Mouse (Mus musculus) layer of hippocampus, adult 8-10 months (tissue): ENCODE data around the gene Syna. TPM values are rescaled to one million over a fixed set of nuclear protein-coding genes. Genes with fewer than 3 reads are reported as not detected.
A peak's percentile ranks its signal among the peaks of the same experiment; 100 is the strongest.

Experiments used
- DNase-seq, 2 experiments: peaks; one replicate each; pipeline ENCODE4 v3.0.0; 2022; ENCODE audit warnings: low spot score in 2 of 2
- total RNA-seq, 4 experiments: library from RNA; stranded (reverse); gene quantifications; 2 replicates each; pipeline ENCODE4 v1.2.4; 2022

Syna gene
- total RNA-seq, 4 experiments from 2014 or later, result 3.3 to 4.4 (median 3.7) TPM

DNA sequence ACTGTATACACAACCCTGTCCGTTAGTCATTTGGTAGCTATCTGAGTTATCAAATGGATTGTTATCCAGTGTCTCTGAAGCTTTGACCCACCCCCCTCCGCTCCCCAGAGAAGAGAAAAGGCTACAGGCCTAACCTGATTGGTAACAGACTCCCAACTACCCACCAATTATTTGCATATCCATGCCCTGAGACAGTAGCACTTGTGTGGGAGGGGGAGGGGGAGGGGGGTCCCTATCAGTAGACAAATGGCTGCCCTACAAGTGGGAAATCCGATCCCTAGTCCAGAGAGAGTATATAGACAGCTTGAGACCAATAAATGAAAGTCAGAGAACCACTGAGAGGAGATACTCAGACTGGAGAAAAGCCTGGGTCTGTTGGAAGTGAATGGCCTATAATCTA lies 8.1 kb upstream of the Syna start:
- DNase-seq, result no peak

DNA sequence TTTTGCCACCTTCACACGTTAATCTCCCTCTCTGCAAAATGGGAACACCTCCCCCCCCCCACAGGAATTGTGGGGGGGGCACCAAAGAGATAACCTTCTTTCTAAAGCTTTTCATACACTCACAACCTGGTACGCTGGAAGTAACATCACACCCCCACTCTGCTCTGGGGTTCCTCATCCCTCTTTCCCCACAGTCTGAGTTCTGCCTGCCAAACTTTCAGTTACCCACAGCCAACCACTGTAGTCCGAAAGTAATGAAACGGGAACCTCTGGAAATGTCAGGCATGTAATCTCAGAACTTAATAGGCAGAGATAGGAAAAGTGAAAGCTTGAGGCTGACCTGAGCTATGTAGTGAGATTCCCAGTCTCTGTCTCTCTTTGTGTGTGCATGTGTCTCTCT lies 7.5 kb upstream of the Syna start:
- DNase-seq, result no peak

DNA sequence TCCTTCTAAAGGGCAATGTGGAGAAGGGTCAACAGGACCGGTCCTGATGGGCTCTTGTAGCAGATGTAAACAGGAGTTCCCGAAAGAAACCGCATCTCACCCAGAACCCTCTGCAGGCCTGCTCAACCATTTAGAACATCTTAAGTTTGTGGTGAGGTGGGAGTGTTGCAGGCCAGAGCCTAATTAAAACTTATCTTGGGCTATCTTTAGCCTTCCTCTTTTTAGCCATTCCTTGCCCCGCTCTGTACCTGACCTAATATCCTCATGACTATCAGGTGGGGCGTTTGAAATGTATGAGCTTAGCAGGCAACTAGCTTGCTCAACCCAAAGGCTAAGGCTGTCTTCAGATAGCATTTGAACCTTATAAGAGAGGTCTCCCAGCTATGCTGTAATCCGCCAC lies 5.7 kb upstream of the Syna start:
- DNase-seq, result no peak

DNA sequence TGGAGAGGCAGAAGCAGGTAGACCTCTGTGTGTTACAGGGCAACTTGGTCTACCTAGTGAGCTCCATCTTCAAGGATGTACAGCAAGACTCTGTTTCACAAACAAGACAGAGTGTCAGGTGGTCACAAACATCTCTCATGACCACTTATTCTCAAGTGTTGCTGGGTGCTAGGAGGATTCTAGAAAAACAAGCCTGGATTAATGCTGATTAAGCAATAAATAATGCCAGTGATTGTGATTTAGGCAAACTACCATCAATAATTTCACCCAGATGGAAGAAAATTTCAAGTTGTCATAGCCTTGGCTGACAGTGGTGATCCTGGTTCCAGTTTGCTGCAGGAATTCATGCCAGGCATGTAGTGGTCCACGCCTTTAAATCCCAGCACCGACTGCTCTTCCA lies 4.3 kb upstream of the Syna start:
- DNase-seq, result no peak

DNA sequence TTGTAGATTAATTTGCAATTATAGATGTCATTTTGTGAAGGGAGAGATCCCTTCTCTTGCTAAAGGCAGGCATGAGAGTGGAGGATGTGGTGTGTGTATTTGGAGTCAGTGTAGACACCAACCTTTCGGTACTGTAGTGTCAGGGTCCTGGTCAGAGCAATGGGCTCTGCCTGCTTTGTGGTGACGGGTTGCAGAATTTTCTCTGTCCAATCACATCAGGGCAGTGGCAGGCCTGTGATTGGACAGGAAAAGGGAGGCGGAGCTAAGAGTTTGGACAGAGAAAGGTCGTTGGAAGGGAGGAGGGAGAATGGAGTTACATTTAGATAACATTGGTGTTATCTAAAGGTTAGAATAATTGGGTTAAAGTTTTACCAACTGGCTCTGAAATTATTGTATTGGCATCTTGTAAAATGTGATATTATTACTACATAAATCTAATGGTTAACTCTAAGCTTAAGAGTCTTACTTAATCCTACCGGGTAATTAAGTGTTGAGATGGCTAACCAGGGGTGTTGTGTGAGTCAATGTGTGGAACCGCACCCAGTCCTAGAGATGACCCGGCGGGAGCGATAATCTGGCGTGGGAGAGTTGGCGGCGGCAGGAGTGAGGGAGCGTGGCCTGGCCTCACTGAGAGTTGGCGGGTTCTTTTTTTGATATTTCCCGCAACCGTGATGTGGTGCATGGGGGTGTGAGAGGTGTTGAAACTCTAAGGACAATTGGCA lies 640 bp upstream of the Syna start:
- no peak for DNase-seq

DNA sequence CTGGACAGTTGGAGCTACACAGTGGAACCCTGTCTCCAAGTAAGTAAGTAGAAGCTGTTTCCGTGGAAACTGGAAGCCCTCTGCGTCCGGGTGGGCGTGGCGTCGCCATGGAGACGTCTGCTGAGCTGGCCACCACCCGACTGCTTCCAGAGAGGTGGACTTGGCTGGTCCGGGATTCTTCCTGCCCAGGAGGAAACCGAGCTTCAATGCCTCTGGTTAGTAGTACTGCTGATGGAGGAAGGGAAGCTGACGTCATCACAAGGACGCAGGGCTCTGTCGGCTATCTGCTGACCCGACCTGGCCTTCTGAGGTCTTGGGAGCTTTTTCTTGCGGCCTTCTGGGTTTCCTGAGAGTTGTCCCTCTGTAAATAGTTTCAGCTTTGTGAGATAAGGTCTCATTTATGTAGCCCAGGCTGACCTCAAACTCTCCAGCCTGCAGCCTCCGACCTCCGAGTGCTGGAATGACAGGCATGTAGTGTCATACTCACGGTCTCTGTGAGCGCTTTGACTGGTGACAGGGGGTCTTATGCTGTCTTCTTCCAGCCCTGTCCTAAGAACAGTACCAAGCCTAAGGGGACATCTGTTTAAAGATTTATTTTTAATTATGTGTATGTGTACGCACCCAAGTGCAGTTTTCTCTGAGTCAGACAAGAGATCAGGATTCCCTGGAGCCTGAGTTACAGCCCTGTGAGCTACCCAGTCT lies 4.4 kb downstream of the Syna start:
- DNase-seq, result peak; percentile 74 to 78

DNA sequence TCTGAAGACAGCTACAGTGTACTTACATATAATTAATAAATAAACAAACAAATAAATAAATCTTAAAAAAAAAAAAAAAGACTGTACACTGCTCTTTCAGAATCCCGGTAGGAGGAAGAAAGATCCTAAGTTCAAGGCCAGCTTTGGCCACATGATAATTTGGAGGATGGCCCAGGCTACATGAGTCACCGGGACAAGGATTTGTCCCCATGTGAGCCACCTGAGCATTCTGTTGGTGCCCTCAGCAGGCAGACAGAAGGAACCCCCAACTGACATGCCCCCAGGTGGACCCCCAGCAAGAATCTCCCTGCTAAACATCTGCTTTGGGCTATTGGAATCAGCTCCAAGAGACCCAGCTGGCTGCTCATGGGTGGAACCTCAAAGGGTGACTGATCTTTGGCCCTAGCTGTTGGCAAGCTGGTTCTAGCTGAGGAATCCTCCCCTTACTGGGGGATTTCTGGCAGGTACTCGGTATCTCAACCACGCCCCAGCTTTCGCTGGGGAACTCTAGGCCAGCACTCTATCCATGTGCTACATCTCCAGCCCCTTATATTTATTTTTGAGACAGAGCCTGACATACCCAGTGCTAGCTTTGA lies 5.9 kb downstream of the Syna start:
- DNase-seq, result no peak

DNA sequence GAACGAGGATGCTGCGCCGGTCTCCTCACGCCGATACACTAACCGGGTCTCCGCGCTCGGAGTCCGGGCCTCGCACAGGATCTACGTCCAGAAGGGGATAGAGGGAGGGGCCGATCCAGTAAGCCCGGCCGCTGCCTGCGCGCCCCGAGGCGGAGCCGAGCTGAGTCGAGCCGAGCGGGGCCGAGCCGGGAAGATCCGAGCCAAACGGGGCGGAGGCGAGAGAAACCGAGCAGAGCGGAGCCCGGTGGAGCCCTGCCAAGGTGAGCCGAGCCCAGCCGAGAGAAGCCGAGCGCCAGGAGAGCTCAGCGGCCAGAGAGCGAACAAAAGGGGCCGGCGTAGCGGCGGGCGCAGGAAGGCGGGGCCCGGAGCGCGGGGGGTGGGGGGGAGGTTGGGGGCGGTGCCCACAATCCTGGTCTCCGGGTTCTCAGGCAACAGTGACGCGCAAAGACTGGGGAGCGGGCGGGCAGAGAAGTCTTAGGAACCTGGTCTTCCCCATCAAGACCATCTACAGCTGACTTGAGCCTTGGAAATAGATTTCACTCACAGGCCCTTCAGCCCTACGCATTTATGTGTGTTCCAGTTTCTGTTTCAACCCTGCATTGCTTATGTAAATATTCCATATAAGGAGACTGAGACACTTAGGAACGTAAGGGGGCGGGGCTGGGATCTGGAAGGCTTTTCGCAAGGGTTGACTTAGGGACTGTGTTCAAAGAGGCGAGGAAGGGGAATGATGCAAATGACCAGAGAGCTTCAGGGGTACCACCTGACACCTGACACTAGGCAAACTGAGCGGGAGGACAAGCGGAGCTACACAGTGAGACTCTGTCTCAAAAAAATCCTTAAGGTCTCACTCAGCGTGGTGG lies 7.6 kb downstream of the Syna start, which contains the start of gene Clip2:
Clip2 (minus strand) TSS at position 325 of the 863 bp plus-strand sequence.
- peak; percentile 96 to 98 for DNase-seq

DNA sequence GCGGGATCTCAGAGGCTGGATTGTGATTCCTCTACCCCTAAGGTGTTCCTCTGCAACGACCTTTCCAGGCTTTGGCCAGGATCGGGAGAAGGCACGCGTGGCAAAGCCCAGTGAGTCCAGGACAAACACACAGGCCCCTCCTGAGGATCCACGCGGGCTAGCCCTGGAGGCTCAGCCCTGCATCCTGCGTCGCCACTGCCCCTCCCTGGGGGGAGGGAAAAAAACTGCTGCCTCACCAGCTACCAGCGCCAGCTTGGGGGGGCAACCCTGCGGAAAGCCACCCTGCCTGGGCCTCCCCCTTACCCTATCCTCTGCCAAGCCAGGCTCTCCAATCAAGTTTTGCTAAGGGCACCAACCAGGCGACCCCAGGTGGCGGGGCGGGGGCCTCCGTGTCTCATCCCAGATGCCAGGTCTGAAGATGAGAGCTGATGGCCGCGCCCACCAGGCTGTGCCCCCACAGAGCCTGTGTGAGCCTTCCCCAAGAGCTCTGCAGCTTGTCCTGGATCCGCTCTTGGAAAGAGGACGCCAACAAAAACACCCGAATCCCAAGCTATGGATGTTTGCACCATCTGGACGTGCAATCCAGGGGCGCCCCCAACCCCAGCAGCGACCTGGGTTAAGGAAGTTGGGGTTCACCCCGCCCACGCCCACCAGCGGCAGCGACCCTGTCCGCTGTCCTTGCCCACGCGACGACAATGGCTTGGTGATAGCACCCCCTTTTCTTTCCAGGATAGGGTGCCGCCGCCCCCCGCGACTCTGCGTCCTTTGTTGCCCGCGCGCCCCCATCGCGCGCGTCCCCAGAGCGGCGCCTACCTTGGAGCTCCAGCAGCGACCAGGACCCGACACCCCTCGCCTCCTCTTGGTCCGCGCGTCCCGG lies 8.5 kb downstream of the Syna start:
- DNase-seq, result peak in 1 of 2 experiments; percentile 56

DNA sequence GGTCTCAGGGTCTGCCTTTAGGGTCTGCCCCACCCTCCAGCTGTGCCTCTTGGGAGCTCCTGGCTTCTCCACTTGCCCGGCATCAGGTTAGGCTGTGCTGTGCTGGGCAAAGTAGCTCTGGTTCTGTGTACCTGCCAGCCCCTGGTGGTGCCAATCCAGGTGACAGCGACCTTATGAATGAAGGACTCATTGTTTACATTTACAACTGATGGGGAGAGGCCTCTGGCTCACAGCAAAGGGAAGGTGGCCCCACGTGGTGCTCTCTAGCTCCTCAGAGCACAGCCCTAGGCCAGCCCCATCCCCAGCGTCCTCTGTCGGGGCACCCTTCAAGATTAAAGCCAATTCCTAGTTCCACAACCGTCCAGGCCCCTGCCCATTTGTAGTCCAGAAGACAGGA lies 9.1 kb downstream of the Syna start:
- no peak for DNase-seq

DNA sequence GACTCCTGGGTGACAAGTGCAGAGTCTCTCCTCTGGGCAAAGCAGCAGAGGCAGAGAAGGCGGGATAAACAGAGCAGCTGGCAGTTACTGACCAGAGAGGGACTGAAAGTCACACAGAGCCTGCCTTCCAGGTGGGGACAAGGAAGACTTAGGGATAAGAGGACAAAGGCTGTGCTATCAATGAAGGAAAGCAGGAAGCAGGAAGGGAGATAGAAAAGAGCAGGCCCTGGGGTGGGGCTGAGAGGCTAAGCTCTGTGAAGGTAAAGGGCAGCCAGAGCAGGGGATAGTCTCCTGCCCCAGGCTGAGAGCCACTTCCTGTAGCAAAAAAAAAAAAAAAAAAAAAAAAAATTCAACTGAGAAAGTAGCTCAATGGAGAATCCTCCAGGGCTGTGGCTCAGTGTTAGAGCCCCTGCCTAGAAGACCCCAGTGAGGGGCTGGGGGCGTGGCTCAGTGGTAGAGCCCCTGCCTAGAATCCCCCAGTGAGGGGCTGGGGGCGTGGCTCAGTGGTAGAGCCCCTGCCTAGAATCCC lies 10.3 kb downstream of the Syna start:
- no peak for DNase-seq

DNA sequence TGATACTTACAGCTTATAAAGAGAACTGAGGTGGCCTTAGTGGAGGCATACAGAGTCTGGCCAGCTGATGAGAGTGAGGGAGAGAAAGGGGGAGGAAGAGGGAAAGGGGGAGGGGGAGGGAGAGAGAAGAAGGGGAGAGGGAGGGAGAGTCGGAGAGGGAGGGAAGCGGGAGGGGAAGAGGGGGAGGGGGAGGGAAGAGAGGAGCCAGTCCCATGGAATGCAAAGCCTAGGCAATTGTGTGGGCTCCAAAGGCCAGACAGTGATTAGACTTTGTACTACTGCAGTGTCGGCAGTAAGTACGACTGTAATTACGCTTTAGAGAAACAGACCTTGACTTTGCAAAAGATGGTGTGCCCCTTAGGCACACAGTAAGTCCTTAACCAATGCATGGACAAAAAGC lies 11.7 kb downstream of the Syna start:
- no peak for DNase-seq

DNA sequence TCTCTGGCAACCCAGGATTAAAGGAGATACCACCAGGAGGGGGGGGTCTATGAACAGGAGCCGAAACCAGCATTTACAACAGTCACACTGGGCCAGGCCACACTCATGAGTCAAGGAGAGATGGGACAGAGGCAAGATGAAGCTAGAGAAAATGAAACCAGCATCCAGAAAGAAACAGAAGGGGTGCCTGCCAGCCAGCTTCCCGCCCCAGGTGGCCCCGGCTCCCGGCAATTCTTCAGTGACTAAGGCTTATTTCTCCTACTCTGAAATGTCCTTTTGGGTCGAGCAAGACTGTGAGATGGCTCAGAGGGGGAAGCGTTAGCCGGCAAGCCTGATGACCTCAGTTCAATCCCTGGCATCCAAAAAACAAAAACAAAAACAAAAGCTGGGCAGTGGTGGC lies 13.2 kb downstream of the Syna start:
- no peak for DNase-seq

DNA sequence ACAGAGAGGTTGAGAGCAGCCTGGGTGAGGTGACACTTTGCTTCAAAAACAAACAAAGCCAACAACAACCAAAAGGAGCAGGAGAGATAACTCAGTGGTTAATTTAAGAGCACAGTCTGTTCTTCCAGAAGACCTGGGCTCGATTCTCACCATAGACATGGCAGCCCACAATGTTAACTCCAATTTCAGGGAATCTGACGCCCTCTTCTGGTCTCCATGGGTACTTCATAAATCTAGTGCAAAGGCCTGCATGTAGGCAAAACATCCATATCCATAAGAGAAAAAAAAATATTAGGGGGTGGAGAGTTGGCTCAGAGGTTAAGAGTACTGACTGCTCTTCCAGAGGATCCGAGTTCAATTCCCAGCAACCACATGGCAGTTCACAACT lies 14.7 kb downstream of the Syna start:
- DNase-seq, result no peak

DNA sequence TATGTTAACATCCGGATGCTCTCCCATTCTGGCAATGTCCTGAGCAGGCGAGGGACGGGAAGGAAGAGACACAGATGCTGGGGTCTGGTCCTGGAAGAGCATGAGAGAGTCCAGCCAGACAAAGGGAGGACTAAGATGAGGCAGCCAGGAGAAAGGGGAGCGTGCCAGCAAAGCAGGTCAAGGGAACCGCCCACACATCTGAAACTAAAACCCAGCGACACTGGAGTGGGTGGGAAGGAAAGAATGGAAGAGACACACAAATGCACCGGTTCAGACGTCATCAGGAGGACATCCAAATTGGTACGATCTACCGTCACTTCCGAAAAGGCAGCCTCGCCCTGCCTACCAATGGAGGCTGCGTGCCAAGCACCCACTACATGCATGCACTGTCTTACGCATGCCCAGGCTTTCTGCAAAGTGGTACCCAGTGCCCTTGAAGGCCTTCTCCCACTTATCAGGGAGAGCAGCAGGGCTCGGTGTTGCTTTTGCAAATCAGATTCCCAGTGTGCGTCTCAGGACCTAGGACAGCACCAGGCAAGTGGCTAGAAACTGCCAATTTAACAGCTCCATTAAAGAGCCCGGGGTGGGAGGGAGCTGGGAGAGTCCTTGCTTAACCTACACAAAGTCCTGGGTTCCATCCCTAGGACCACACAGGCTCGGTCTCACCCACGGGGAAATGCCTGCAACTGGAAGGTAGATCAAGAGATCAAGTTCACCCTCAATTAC lies 15.3 kb downstream of the Syna start:
- DNase-seq, result no peak

DNA sequence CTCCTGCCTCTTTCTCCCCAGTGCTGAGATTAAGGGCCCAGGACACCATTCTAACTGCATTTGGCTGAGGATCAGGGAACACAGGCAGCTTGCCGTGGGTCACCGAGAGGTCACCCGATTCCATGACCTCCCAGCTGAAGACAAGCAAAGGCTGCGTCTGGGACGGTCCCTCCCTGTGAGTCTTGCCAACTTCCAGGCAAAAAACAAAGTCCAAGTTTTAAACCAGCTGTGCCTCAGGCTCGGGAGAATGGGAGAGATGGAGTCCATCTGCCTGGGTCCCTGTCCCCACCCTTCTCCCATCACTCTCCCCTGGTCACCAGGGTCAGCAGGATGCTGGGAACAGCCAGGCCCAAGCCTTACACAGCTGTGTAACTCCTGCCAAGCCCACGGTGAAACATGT lies 18.3 kb downstream of the Syna start:
- no peak for DNase-seq

DNA sequence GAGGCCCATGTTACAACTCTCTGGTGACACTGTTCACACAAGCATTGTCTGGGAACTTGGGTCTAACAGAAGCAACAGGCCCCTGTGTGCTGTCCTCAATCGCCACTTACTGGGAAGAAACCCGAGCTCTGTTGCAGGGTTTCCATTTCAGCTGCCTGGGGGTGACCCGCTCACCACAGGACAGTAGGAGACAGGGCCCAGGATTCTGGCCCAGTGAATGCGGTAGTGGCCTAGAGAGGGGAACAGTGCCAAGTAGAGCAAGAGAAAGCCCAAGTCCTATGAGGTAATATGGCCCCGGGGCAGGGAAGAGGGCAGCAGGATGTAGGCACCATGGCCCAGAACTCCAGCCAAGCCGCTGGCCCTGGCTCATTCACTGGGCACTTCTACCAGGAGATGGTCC lies 19.1 kb downstream of the Syna start:
- DNase-seq, result no peak

DNA sequence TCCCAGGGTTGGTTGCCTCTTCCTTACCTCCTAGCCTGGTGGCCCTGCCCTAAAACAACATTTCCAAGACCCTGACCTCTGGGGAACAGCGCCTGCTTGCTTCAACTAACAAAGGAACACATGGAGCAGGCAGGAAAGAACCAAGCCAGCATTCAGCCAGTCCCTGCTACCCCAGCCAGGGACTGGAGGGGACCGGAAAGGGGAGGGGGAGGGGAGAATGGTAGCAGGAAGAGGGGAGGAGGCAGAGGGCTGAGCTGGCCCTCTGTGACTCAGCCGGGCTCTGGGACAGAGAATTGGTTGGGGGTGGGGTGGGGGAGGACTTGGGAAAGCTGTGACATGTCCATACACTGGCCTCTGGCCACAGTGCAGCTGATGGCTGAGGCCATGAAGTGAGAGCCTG lies 20.1 kb downstream of the Syna start:
- no peak for DNase-seq

DNA sequence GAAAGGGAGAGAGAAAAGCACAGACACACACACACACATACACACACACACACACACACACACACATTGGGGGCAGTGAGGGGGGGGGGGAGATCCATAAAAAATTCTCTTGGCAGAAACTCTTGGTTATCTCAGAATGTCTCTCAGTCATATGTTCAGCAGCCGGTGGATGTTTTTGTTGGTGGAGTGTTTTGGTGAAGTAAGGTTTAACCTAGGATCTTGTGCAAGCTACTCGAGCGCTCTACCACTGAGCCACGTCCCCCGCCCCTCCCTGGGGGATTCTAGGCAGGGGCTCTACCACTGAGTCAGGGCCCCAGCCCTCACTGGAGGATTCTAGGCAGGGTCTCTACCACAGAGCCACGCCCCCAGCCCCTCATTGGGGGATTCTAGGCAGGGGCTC lies 23.9 kb downstream of the Syna start:
- DNase-seq, result no peak

DNA sequence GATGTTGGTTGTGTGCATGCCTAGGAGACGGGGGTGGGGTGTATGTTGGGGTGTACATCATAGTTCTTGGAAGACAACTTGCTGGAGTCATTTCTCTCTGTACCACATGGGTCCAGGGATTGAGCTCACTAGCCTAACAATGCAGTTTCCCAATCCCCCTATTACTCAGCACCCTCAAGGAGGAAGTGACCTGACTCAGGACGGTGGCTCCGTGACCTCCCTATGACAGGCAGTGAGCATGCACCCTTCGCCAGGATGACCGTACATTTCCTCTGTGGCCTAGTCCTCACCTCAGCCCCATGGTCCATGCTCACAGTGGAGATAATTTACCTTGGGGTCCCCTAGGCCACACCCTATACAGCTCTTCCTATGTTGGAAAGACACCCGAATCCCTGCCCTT lies 27.6 kb downstream of the Syna start:
- DNase-seq, result no peak
